Mouse (Mus musculus) forebrain, embryonic 13.5 days (tissue): Measurements from ENCODE around the gene Taf9. TPM values are rescaled to one million over a fixed set of nuclear protein-coding genes. Genes with fewer than 3 reads are reported as not detected.

Experiments used
- ATAC-seq: fragments of 200-750 bp; cut with Nextera tagmentation; 2 replicates; pipeline ENCODE4 v1.8.0; 2017
- H3K27ac ChIP-seq: fragments of 300-500 bp; sonication (generic); 2 replicates; pipeline ENCODE4 v1.5.1; 2015; ENCODE audit warnings: inconsistent platforms, mild to moderate bottlenecking, moderate library complexity
- H3K27me3 ChIP-seq: fragments of 300-500 bp; sonication (generic); 2 replicates; pipeline ENCODE4 v1.6.1; 2015; ENCODE audit warnings: mild to moderate bottlenecking, inconsistent platforms
- H3K36me3 ChIP-seq: fragments of 300-500 bp; sonication (generic); 2 replicates; pipeline ENCODE4 v1.6.1; 2015; ENCODE audit warnings: mild to moderate bottlenecking, inconsistent platforms; ENCODE audit not compliant: poor library complexity, severe bottlenecking
- H3K4me1 ChIP-seq: fragments of 300-500 bp; sonication (generic); 2 replicates; pipeline ENCODE4 v1.6.1; 2015; ENCODE audit warnings: inconsistent platforms
- H3K4me2 ChIP-seq: fragments of 300-500 bp; sonication (generic); 2 replicates; pipeline ENCODE4 v1.6.1; 2015; ENCODE audit warnings: inconsistent platforms, mild to moderate bottlenecking, moderate library complexity
- H3K4me3 ChIP-seq: fragments of 300-500 bp; sonication (generic); 2 replicates; pipeline ENCODE4 v1.5.1; 2015; ENCODE audit warnings: mild to moderate bottlenecking, inconsistent platforms
- H3K9ac ChIP-seq: fragments of 300-500 bp; sonication (generic); 2 replicates; pipeline ENCODE4 v1.6.1; 2015; ENCODE audit warnings: mild to moderate bottlenecking, inconsistent platforms
- H3K9me3 ChIP-seq: fragments of 300-500 bp; sonication (generic); replicated peaks from 2 replicates; pipeline ENCODE4 v1.6.1; 2016; ENCODE audit warnings: inconsistent platforms
- WGBS: fragments of 180-500 bp; shearing (Covaris S2); methylation state at CpG from one replicate; pipeline ENCODE4 v1.1.7; 2015; 5-methylcytosine and 5-hydroxymethylcytosine counted together
- polyA plus RNA-seq: library from polyadenylated mRNA; unstranded; fragments of >200 nt; fragmentation: Nextera tagmentation; extraction: Ambion mirVana; gene quantifications from 2 replicates; pipeline ENCODE4 v1.2.1, GENCODE M21; 2015

The Taf9 gene
- polyA plus RNA-seq, 1 experiment from 2014 or later: 19.2 TPM

DNA sequence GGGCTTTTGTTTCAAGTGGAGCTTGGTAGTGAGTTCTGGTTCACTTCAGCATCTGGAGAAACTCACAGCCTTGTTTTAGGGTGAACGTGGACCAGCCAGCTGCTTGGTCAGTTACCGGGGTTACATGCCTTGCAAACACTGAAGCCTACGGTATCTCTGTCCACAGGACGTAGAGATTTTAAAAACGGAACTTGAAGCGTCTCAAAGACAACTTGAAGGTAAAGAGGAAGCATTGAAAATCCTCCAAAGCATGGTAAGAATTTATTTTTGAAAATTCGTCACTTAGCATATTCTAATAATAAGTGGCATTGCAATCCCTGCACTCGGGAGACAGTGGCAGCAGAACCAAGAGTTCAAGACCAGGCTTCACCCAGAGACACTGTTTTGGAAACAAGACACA is 30.2 kb downstream of the Taf9 start:
- H3K4me2 ChIP-seq: no peak overlapping the region
- no peaks in the 10 kb centered on the region for H3K9me3 ChIP-seq
- ATAC-seq: no peak
- WGBS: 92% methylated on average over 8 of the region's 8 CpGs
- no peaks in the 10 kb centered on the region for H3K4me1 ChIP-seq
- no peak overlapping the region for H3K9ac ChIP-seq
- H3K36me3 ChIP-seq: no peaks in the 10 kb centered on the region
- H3K4me3 ChIP-seq: no peak overlapping the region
- no peak overlapping the region for H3K27ac ChIP-seq
- no peaks in the 10 kb centered on the region for H3K27me3 ChIP-seq

DNA sequence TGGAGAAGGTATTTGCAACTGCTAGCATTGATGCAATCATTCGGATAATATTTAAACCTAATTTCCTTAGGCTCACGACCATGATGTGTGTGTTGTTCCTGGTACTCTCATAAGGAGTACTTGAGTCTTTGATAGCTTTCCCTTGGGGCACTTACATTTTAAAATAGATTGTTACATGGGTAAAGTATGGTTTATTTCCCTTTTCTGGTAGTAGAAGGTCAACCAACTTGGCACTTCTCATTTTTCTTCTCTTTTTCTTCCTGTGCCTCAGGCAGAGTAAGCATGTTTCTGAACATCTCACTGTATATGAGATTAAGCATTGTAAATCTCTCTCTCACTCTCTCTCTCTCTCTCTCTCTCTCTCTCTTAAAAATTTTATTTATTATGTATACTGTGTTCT is 31.5 kb downstream of the Taf9 start:
- Histone ChIP-seq H3K36me3 (no peaks in the 10 kb centered on the region), H3K4me1 (no peaks in the 10 kb centered on the region), H3K9me3 (no peaks in the 10 kb centered on the region), H3K27me3 (no peaks in the 10 kb centered on the region), H3K4me2 (no peak overlapping the region), H3K4me3 (no peak overlapping the region), H3K27ac (no peak overlapping the region), H3K9ac (no peak overlapping the region)
- 80% methylated on average over 2 of the region's 2 CpGs for WGBS
- ATAC-seq: no peak

GRCm38 (mm10) chr13:100684355-100684754 is 33.0 kb downstream of the Taf9 start:
- Histone ChIP-seq H3K27me3 (no peaks in the 10 kb centered on the region), H3K9me3 (no peaks in the 10 kb centered on the region), H3K9ac (no peak overlapping the region), H3K4me2 (no peak overlapping the region), H3K4me1 (no peaks in the 10 kb centered on the region), H3K36me3 (no peaks in the 10 kb centered on the region), H3K27ac (no peak overlapping the region), H3K4me3 (no peak overlapping the region)
- ATAC-seq: no peak
- 77% methylated on average over 2 of the region's 2 CpGs for WGBS

DNA sequence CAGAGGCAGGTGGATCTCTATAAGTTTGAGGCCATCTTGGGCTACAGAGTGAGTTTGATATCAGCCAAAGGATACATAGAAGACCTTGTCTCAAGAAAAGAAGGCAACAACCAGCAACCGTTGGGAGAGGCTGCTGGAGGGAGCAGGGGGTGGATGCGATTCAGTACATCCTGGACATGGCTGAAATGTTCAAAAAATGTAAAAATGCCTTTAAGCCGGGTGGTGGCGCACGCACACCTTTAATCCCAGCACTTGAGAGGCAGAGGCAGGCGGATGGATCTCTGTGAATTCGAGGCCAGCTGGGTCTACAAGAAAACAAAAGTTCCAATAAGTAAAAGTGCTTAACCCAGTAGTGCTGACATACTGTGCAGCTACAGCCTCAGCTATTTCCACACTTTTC is 36.1 kb downstream of the Taf9 start:
- Histone ChIP-seq H3K9ac (no peak overlapping the region), H3K9me3 (no peaks in the 10 kb centered on the region), H3K36me3 (no peaks in the 10 kb centered on the region), H3K27ac (no peak overlapping the region), H3K27me3 (no peaks in the 10 kb centered on the region), H3K4me2 (no peak overlapping the region), H3K4me1 (no peaks in the 10 kb centered on the region), H3K4me3 (no peak overlapping the region)
- 78% methylated on average over 7 of the region's 7 CpGs for WGBS
- ATAC-seq: no peak

DNA sequence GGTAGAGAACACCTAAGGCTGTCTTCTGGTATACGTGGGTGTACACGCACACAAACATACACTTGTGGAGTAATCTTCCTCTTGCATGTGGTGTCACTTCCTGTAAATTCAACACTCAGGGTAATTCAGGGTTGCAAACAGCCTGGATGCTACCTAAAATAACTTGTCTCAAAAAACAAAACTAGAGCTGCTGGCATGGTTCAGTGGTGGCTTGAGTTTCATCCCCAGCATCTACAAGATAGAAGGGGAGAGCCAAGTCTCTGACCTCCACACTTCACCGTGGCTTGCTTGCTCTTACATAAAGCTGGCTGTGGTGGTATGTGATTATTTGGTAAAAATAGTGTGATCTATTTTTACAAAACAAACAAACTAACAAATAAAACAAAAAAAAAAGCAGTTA is 46.2 kb downstream of the Taf9 start:
- Histone ChIP-seq H3K9me3 (no peaks in the 10 kb centered on the region), H3K4me2 (no peak overlapping the region), H3K4me1 (no peaks in the 10 kb centered on the region), H3K4me3 (no peak overlapping the region), H3K27me3 (no peaks in the 10 kb centered on the region), H3K36me3 (peaks cover 55% of the 10 kb centered on the region), H3K27ac (no peak overlapping the region), H3K9ac (no peak overlapping the region)
- 98% methylated on average over 3 of the region's 3 CpGs for WGBS
- ATAC-seq: no peak

DNA sequence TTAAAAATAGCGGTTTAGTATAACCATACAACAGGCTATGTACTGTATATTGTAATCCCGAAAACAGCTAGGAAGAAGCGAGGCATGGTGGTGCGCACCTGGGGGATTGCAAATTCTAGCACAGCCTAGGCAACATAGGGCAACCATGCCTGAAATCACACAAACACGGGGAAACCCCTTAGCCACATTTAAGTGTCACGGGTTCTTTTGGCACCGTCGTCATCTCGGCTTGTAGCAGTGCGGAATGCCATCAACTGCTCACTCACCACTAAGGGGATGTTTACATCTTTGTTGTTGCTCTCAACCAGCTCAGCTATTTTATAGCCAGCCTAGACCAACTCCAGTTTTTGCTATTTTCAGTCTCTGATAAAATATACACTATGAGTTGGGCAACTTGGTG is 47.5 kb downstream of the Taf9 start:
- Histone ChIP-seq H3K4me1 (no peaks in the 10 kb centered on the region), H3K36me3 (peaks cover 67% of the 10 kb centered on the region), H3K9ac (no peak overlapping the region), H3K27ac (no peak overlapping the region), H3K4me3 (no peak overlapping the region), H3K9me3 (no peaks in the 10 kb centered on the region), H3K4me2 (no peak overlapping the region), H3K27me3 (no peaks in the 10 kb centered on the region)
- no peak for ATAC-seq
- WGBS: 96% methylated on average over 10 of the region's 10 CpGs

DNA sequence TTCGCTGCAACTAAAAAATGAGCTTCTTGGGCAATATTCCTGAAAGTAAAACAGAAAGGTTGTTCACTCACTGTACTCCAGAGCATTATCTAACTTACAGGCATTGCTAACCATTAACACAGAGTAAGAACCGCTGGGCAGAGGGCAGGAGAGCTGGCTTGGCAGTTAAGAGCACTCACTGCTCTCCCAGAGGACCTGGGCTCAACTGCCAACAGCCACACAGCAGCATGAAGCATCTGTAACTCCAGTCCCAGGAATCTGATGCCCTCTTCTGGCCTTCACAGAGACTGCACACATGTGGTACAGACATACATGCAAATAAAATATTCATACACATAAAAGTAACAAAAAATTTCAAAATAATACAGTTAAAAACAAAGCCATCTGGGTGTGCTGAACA is 52.1 kb downstream of the Taf9 start:
- no peak overlapping the region for H3K27ac ChIP-seq
- H3K4me2 ChIP-seq: no peak overlapping the region
- H3K27me3 ChIP-seq: no peaks in the 10 kb centered on the region
- WGBS: 96% methylated on average over 2 of the region's 2 CpGs
- H3K4me3 ChIP-seq: no peak overlapping the region
- ATAC-seq: no peak
- no peaks in the 10 kb centered on the region for H3K9me3 ChIP-seq
- no peaks in the 10 kb centered on the region for H3K4me1 ChIP-seq
- no peak overlapping the region for H3K9ac ChIP-seq
- peaks cover 82% of the 10 kb centered on the region for H3K36me3 ChIP-seq

Other genes starting within 250 kb of the Taf9 start
- gene Naip1, start 198.7 kb upstream of the Taf9 start, polyA plus RNA-seq: not detected in 2 replicates
- gene Gtf2h2, start 159.0 kb upstream of the Taf9 start, polyA plus RNA-seq: 72.1 and 77.1 TPM in 2 replicates
- gene Ocln, start 98.9 kb upstream of the Taf9 start, polyA plus RNA-seq: 2.8 and 3.5 TPM in 2 replicates
- gene Marveld2, start 34.6 kb upstream of the Taf9 start, polyA plus RNA-seq: 1.1 TPM in 2 replicates
- 368 and 379 TPM in 2 replicates for gene Ak6, start 600 bp upstream of the Taf9 start, polyA plus RNA-seq
- 23.0 and 24.4 TPM in 2 replicates for gene Rad17, start 528 bp upstream of the Taf9 start, polyA plus RNA-seq
- 1.9 and 2.3 TPM in 2 replicates for gene Ccdc125, start 18.1 kb downstream of the Taf9 start, polyA plus RNA-seq
- gene Cdk7, start 79.4 kb downstream of the Taf9 start, polyA plus RNA-seq: 59.0 and 62.8 TPM in 2 replicates
- 128 and 142 TPM in 2 replicates for gene Mrps36, start 93.1 kb downstream of the Taf9 start, polyA plus RNA-seq
- gene Cenph, start 124.3 kb downstream of the Taf9 start, polyA plus RNA-seq: 33.8 and 34.6 TPM in 2 replicates
- gene Ccnb1, start 135.0 kb downstream of the Taf9 start, polyA plus RNA-seq: 273 and 294 TPM in 2 replicates
- gene Slc30a5, start 181.8 kb downstream of the Taf9 start, polyA plus RNA-seq: 32.3 and 34.0 TPM in 2 replicates